Mouse (Mus musculus) left cerebral cortex, adult 8-10 months (tissue): ENCODE results near the gene Polr2j. TPM values are rescaled to one million over a fixed set of nuclear protein-coding genes. Genes with fewer than 3 reads are reported as not detected.

Source experiments
- DNase-seq, 2 experiments: peaks; one replicate each; pipeline ENCODE4 v3.0.0; 2022; ENCODE audit warnings: low spot score in 2 of 2
- total RNA-seq, 4 experiments: library from RNA; stranded (reverse); gene quantifications; 2 replicates each; pipeline ENCODE4 v1.2.4; 2022

The Polr2j gene
- total RNA-seq, result 10 to 100 TPM; 66.2 to 83.2 (median 70.9) TPM

DNA sequence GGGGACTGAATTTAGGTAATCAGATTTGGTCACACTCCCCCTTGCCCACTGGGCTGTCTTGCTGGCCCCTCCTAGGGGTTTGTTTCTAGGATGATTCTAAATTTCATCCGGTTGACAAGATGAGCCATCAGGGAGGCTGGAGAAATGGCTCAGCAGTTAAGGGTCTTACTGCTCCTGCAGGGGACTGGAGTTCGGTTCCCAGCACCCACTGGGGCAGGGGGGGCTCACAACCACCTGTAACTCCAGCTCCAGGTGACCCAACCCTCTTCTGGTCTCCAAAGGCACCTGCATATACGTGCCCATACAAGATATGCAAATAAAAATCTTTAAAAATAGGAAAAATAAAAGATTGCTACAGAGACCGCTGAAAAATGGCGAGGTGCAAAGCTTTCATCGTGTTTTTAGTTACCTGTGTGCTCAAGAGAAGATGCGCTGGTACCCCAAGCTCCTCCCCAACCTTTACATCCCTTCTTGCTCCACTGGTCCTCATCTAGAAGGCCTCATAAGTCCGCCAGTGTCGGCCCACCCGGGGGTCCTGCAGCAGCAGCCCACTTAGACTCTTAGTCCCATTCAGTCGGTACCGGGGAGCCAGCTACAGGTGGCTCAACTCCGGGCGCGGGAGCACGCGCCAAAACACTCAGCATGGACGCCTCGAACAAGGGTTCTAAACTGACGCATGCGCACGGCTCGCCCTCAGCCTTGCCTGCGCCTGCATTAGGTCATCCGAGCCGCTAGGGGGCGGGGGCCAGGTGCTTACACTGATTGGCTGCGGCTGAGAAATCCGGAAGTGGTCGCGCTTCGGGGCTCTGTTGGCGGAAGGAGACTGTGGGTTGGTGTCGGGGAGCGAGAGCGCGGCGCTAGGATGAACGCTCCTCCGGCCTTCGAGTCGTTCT is at the start of gene Polr2j:
Gene Polr2j, plus strand, starts transcription at position 741 of the 893 bp plus-strand sequence.
- DNase-seq, result peak; percentile 92 to 93

DNA sequence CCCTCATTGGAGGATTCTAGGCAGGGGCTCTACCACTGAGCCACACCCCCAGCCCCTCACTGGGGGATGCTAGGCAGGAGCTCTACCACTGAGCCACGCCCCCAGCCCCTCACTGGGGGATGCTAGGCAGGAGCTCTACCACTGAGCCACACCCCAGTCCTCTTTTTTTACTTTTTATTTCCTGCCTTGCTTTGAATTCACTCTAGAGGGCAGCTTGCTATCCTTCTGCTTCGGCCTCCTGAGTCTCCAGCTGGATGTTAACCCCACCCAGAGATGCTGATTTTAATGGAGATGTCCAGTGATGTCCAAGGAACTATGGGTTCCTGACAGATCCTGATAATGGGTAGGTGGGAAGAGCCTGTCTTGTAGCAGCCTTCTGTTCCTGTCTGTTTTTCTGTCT is 47.0 kb upstream of the Polr2j start:
- DNase-seq, result no peak

DNA sequence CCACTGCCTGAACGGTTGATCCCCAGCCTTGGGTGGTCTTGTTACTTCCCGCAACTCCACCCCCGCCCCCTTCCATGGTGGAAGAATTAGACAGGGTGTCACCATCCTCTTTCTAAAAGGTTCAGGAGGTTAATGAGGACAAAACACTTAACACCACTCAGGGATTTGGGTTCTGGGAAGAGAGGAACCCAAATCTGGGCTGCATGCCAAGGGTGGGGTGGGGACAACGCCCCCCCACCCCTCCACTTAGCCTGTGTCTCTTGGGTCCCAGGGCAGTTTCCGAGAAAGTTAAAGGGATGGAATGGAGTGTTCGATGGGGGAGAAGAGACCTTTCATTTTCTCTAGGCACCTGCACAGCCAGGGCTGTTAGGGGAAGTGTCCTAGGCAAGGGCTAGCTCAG is 43.4 kb upstream of the Polr2j start:
- no peak for DNase-seq

DNA sequence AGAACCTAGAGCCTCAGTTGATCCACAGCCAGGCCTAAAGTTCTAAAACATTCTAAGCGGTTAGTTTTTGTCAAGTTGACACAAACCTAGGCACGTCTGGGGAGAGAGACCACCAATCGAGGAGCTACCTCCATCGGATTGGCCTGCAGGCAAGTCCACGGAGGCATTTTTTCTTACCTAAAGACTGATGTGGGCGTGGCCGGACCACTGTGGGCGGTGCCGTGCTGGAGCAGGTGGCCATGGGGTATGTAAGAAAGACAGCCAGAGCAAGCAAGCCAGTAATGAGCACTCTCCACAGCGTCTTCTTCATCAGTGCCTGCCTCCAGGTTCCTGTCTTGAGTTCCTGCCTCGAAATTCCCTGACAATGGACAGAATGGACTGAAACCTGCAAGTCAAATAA is 42.9 kb upstream of the Polr2j start:
- DNase-seq, result no peak

- DNase-seq, result no peak
Measured at GRCm38 (mm10) chr5:136075076-136075475, 41.4 kb upstream of the Polr2j start.

DNA sequence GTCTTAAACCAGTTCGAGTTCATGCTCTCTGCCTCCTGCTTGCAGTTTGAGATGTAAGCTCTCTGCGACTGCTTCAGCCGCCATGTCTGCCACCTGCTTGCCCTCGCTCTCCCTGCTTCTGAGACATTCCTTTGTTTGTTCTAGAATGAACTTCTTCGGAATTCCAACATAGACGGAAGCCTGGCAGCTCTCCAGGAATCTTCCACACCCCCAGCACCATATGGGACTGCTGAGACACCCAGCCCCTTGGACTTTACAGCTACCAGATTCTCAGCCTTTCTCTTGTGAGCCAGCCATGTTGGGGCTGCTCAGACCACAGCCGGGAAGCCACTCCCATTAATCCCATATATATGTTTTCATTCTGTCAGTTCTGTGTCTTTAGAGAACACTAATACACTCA is 40.1 kb upstream of the Polr2j start:
- no peak for DNase-seq

- DNase-seq, result no peak
Measured at GRCm38 (mm10) chr5:136077001-136077550, 39.4 kb upstream of the Polr2j start.

DNA sequence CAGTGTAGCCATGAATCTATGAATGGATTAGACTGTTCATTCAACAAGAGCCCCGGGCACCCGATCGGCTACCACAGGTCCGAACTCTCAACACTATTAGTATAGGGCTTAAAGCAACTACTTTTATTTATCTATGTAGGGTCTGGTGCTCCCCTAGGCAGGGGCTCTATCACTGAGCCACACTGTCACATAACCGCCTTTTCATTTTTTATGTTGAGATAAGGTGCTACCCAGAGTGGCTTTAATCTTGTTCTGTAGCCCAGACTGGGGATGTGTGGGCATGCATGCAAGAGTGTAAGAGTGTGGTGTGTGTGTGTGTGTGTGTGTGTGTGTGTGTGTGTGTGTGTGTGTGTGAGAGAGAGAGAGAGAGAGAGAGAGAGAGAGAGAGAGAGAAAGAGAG is 38.3 kb upstream of the Polr2j start:
- DNase-seq, result no peak

DNA sequence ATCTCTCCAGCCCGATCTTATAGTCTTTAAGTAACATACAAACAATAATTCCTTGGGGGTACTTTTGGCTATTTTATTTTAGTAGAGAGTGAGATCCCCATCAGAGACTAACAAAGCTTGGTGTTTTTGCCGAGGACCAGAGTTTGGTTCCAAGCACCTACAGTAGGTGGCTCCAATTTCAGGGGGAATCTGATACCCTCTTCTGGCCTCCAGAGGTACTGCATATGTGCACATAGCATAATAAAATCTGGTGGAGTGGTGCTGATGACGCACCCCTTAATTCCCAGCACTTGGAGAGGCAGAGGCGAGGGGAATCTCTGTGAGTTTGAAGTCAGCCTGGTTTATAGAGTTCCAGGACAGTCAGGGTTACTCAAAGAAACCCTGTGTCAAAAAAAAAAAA is 34.1 kb upstream of the Polr2j start:
- DNase-seq, result no peak

- peak; percentile 76 to 94 for DNase-seq
Measured at GRCm38 (mm10) chr5:136083669-136084107, 32.7 kb upstream of the Polr2j start, which contains the start of gene Rasa4. Gene Rasa4, plus strand, starts transcription at chr5:136083916.

DNA sequence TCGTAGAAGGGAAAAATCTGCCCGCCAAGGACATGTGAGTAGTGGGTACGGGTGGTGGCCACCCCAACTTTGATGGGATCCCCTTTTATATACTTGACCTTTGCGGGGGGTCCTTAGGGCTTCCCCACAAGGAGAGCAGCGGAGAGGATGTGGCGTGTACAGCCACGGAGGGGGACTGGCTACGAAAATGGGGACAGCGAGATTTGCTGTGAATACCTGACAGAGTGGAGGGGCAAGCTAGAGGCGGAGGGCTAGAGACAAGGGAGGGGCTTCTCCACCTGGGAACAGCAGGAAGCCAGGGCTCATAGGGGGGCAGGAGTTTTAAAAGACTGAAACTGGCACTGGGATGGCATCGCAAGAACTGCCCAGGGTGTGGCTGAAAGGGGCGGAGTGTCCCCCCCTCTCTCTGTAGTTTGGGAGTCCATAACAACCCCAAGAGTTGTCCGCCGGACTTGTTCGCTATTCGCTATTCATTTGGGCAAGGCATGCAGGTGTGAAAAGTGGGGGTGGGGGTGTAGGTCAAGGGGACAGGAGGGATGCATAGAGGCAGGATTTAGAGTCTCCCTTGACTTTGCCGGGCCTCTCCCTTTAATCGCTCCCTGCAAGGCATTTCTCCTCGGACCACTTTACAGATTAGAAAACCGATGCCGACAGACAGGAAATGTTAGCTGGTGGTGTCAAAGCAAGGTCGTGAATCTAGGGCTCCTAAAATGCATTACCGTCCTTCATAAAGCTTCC is 32.1 kb upstream of the Polr2j start:
- no peak for DNase-seq

DNA sequence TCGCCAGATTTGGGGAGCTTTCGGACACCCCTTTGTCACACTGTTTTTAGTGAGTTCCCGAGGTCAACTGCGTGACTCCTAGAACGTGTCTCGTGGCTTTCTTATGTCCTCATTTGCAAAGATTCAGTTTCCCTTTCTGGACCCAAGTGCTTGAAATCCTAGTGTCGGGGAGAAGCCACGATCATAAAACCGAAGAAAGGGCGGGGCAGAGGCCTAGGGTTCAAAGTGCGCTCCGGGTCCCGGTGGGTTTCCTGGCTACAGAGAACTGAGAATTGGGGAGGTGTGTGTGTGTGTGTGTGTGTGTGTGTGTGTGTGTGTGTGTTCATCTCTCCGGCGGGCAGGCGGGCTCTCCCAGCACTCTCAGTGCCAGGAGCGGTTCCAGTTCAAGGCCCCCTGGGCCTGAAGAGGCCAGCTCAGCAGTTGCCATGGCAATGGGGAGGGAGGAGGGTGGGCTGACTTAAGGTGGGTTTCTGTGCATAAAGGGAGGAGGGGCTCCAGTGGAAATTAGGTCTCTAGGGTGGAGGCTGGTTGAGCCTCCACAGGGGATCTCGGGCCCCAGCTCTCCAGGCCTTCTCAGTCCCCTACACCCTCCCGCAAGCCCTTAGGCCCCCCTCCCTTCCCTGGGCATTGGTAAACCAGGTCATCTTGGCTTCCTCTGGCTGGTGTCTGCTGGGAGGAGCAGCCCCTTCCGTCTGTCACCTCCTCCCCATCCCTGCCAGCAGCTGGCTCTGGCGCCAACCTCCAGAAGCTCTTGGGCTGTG is 31.4 kb upstream of the Polr2j start:
- no peak for DNase-seq

DNA sequence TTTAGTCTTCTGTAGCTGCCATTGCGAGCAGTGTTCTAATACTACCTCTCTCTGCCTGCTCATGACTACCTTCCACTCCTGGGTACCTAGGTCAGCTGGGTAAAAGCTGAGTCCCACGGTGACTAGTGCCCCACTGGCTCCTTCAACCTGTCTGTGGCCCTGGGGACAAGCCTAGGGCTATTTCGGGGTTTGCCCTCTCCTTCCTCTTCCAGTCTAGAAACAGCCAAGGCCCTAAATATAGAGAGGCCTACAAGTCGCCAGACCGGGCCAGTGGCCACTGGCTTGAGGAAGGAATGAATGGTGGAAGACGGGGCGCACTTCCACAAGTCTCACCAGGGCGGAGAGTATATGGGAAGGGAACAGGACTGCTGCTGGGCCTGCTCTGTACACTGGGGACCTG is 30.1 kb upstream of the Polr2j start:
- DNase-seq, result no peak

- DNase-seq, result no peak
Measured at GRCm38 (mm10) chr5:136088821-136089575, 27.4 kb upstream of the Polr2j start.

DNA sequence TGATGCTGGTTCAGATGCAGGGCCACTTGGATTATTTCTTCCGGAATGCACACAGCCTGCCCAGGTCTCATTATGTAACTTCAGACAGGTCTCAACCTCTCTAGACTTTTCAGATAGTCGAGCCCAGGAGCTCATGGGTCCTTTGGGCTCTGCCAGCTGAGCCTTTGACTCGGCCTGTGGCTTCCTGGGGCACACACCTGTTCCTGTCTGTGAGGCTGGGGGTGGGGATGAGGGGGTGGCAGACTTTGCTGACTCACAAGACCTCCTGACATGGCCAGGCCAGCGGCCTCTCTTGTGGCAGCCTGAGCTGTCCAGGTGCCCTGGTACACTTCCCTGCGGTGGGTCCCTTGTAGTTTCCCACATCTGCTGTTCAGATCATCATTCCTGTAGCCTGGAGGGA is 24.5 kb upstream of the Polr2j start:
- DNase-seq, result no peak

- DNase-seq, result no peak
Measured at GRCm38 (mm10) chr5:136094249-136095010, 22.0 kb upstream of the Polr2j start.

DNA sequence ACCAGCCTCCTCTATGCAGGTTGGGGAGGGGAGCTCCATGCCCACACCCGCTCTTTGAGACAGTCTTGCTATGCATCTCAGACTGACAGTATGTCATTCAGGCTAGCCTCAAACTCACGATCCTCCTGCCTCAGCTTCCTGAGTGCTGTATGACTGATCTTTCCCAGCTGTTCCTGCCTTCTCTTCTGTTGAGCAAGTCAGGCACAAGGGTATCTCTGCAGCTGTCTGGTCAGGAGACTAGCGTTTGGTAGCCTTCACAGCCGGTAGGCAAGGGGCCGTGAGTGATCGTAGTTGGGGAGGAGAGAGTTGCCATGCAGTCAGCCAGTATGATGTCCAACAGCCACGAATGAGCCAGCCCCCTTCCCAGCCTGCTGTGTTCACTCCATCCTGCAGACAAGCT is 21.3 kb upstream of the Polr2j start:
- DNase-seq, result no peak

DNA sequence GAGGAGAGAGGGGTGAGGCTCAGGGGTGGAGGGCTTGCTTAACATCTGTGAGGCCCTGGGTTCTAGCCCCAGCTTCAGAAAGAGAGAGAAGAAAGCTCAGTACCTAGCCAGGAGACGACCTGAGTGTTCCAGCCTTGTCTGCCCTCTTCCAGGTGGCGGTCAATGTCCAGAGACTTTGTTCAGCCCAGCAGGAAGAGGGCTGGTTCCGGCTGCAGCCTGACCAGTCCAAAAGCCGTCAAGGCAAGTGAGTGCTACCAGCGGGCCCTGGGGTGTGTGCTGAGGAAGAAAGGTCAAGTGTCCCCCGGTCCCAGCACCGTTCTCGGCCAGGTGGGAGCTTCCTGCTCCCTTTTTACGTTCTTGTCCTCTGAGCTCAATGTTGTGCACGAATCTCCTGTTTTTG is 17.9 kb upstream of the Polr2j start:
- DNase-seq, result no peak

GRCm38 (mm10) chr5:136102099-136102820 is 14.2 kb upstream of the Polr2j start:
- peak; percentile 40 to 63 for DNase-seq
